Mouse (Mus musculus): ENCODE data around the gene Tnfaip2.

The Tnfaip2 gene

GRCm38 (mm10) chr12:111445890-111446613 is 3.8 kb downstream of the Tnfaip2 start:
- DNase-seq, result peak in 1 of 2 experiments; percentile 39

- peak; percentile 18 to 48 for DNase-seq
These were observed 4.5 kb downstream of the Tnfaip2 start for GRCm38 (mm10) chr12:111446745-111447144.

- DNase-seq, result peak; percentile 28 to 54
These were observed 5.1 kb downstream of the Tnfaip2 start for GRCm38 (mm10) chr12:111447350-111447749.

GRCm38 (mm10) chr12:111447898-111448760 is 5.9 kb downstream of the Tnfaip2 start:
- peak; percentile 15 to 40 for DNase-seq

GRCm38 (mm10) chr12:111448931-111449705 is 6.8 kb downstream of the Tnfaip2 start:
- peak; percentile 86 to 92 for DNase-seq

- peak; percentile 83 to 94 for DNase-seq
These were observed 8.1 kb downstream of the Tnfaip2 start for GRCm38 (mm10) chr12:111450359-111450758.

- no peak for DNase-seq
These were observed 9.3 kb downstream of the Tnfaip2 start for GRCm38 (mm10) chr12:111451561-111451960.

- peak in 1 of 2 experiments; percentile 41 for DNase-seq
These were observed 11.8 kb downstream of the Tnfaip2 start for GRCm38 (mm10) chr12:111454021-111454420.

- DNase-seq, result no peak
These were observed 12.4 kb downstream of the Tnfaip2 start for GRCm38 (mm10) chr12:111454543-111455280.

- peak; percentile 40 to 62 for DNase-seq
These were observed 13.1 kb downstream of the Tnfaip2 start for GRCm38 (mm10) chr12:111455311-111455846.

- DNase-seq, result no peak
These were observed 13.6 kb downstream of the Tnfaip2 start for GRCm38 (mm10) chr12:111455860-111456259.

GRCm38 (mm10) chr12:111457742-111458141 is 15.5 kb downstream of the Tnfaip2 start:
- peak in 1 of 2 experiments; percentile 22 for DNase-seq

- no peak for DNase-seq
These were observed 21.3 kb downstream of the Tnfaip2 start for GRCm38 (mm10) chr12:111463570-111463969.

GRCm38 (mm10) chr12:111466369-111466768 is 24.1 kb downstream of the Tnfaip2 start:
- no peak for DNase-seq

- DNase-seq, result no peak
These were observed 25.9 kb downstream of the Tnfaip2 start for GRCm38 (mm10) chr12:111468206-111468605.

GRCm38 (mm10) chr12:111469507-111469906 is 27.2 kb downstream of the Tnfaip2 start:
- DNase-seq, result peak; percentile 83 to 89

GRCm38 (mm10) chr12:111471119-111471518 is 28.9 kb downstream of the Tnfaip2 start:
- no peak for DNase-seq

GRCm38 (mm10) chr12:111471721-111472120 is 29.5 kb downstream of the Tnfaip2 start:
- no peak for DNase-seq

- DNase-seq, result no peak
These were observed 30.6 kb downstream of the Tnfaip2 start for GRCm38 (mm10) chr12:111472886-111473285.

- DNase-seq, result no peak
These were observed 32.1 kb downstream of the Tnfaip2 start for GRCm38 (mm10) chr12:111474384-111474783.

- peak; percentile 80 for DNase-seq
These were observed 32.8 kb downstream of the Tnfaip2 start for GRCm38 (mm10) chr12:111474893-111475643.
